Mouse (Mus musculus): ENCODE data around the gene 4930519P11Rik.

The 4930519P11Rik gene

GRCm38 (mm10) chr2:154583906-154584872 is 29.0 kb downstream of the 4930519P11Rik start:
- DNase-seq = peak; percentile 79 to 81

- no peak for DNase-seq
These were observed 31.8 kb downstream of the 4930519P11Rik start for GRCm38 (mm10) chr2:154581421-154581820.

- DNase-seq = no peak
These were observed 32.7 kb downstream of the 4930519P11Rik start for GRCm38 (mm10) chr2:154580586-154580985.

- DNase-seq = no peak
These were observed 35.5 kb downstream of the 4930519P11Rik start for GRCm38 (mm10) chr2:154577744-154578067.

GRCm38 (mm10) chr2:154576876-154577743 is 36.1 kb downstream of the 4930519P11Rik start:
- DNase-seq = no peak

DNA sequence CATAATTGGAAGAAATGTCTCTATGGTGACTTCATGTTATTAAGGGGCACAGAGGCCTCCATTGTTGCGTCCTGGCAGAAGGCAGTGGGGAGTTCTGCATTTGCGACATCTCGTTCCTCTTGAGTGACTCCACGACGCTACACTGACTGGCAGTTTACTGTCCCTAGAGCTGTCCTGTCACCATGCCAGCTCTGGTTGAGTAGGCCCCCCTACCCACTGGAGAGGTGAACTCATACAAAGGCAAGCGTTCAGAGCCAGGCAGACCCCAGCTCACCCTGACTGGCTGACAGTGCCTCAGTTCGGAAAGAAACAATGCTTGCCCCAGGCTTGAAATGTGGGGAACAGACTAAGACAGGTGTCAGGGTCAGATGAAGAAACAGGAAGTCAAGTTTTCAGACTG is 39.0 kb downstream of the 4930519P11Rik start:
- DNase-seq = no peak

DNA sequence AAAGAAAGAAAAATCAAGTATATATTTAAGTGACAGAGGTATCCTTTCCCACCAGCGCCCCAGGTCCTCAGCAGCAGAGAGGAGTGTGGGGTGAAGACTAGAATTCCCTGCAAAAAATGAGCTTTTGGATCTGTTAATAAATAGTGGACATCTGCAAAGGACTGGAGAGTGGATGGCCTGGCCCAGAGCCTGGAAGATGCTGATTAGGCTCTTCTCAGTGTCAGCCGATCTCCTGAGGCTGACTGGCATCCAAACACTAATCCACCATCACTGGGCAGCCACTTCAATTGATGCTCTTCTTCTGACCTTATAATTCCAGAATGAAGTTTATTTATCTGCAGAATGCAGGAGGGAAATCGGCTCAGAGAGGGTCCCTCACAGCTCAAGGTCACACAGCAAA is 40.2 kb downstream of the 4930519P11Rik start:
- DNase-seq = no peak

- no peak for DNase-seq
These were observed 41.3 kb downstream of the 4930519P11Rik start for GRCm38 (mm10) chr2:154571976-154572375.

DNA sequence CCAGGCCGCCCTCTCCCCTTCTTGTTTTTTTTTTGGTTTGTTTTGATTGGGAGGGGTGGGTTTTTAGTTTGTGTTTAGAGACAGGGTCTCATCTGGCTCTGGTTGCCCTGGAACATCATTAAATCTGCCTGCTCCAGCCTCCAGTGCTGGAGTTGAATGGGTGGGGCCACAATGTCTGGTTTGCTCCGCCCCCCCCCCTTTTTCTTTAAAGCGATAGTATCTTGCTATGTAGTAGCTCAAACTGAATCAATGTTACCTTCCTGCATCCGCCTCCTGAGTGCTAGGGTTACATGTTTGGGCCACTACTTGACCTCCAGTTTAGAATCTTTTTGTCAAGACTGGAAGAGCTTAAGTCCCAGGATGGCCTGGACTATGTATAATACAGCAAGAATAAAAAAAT is 42.0 kb downstream of the 4930519P11Rik start:
- no peak for DNase-seq

DNA sequence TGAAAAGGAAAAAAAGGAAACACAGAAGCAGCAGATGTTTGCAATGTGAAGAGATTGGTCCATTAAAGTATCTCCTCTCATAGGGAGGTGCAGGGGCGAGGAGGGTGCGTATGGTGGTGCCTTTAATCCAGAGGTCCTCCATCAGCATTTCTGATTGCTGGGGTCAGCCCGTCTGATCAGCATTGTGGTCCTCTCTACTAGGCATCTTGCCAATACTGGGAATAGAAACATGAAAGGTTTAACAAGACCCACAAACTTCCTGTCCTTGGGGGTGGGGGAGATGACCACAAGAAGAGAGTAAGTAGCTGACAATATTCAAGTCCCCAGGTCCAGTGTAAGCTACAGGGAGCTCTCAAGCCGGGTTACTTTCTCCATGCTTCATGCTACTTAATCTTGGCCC is 42.6 kb downstream of the 4930519P11Rik start:
- DNase-seq = no peak

DNA sequence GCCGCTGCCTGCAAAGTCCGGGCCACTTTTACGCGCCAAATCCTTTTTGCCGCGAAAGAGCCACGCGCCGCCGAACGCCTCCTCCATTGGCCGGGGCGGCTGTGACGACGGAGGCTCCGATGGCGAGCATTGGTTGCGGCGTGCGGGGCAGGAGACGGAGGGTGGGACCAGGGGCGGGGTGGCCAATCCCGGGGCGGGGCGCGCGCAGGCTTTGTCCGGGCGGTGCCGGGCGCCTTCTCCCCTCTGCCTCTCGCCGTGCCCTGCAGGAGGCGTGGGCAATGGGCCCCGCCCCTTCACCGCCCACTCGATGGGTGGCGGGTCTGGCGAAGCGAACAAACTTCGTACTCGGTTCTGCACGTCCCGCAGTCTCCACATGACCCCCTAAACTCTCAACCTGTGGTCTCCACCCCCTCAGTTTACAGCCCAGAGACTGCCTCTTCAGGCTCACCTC is 43.4 kb downstream of the 4930519P11Rik start, which contains the start of gene E2f1:
TSS of gene E2f1 (minus strand) at position 57 of the 451 bp plus-strand sequence.
- peak; percentile 93 to 96 for DNase-seq

- peak in 1 of 2 experiments; percentile 39 for DNase-seq
These were observed 44.0 kb downstream of the 4930519P11Rik start for GRCm38 (mm10) chr2:154569071-154569748.

DNA sequence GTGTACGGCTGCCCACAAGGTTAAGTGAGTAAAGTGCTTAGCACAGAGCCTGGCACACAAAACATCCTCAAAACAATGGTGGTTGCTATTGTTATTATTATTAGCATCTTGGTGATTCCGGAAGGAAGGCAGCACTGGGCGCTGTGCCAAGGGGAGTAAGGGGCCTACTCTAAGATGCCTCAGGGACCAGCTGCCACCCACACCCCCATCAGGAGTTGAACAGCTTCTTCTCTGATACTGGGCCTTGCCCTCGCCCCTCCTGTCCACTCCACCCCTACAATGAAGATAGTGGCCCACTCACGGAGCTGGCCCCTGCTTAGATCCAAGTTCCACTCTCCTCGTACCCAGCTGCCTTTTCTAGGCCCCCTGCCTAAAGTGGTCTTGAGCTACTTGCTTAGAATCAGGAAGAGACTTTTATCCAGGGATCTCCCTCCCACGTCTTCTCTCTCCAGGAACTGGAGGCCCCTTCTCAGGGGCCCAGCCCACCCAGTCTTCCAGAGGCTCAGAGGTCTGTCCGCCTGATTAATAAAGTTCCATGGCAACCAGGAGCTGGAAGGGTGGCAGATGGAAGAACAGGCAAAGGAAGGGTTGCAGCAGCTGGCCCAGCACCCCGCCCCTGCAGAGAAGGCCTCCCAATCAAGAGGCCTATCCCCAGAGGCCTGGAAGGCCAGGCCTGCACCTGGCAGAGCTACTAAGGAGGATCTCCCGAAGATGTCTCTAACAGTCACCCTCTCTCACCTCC is 44.7 kb downstream of the 4930519P11Rik start:
- no peak for DNase-seq

DNA sequence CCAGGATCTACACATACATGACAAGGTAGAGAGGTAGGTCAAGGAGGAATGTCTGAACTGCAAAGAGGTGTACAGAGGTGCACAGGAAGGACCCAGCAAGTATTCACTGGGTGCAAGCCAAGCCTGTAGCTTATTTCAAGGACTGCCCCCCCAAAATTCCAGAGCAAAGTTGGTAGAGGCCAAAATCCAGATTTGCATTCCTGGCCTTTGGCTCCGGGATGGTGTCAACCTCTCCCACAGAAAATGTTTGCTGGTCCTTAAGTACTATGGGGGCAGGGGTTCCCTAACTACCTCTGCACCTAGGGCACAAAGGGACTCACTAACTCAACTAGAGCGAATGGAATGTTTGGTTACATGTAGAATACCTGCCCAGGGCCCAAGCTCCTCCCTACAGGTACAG is 45.5 kb downstream of the 4930519P11Rik start:
- no peak for DNase-seq

DNA sequence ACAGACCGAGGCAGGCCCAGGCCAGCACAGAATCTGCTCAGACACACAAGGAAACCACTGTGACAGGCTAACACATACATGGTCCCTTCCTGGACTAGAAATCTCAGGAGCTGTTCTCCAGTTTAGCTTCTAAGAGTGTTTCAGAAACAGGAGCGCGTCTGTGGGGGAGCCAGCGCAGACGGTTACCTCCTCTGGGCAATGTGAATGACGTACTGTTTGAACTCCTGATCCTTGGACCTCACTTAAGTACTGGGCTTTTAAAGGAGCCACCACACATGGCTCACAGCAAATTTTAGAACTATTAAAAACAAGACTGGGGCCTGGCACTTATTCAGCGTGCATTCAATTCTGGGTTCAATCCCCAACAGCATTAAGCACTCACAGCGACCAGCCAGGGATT is 46.6 kb downstream of the 4930519P11Rik start:
- DNase-seq = no peak

DNA sequence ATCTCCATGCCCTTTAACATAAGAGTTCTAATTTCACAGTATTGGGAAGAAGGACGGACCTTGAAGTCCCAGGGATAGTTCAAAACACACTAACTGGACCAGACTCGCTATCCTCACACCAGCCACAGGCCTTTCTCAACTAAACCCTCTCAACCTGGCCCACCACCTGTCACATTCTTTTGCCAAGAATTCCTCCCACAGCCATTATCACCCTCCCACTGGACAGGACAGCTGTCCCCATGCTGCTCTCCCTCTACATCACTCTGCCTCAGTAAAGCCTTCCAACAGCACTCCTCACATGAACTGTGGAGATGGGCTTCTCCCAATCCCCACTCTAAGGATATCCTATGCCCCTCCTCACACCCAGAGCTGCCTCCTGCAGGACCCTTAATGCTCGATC is 47.7 kb downstream of the 4930519P11Rik start:
- DNase-seq = peak; percentile 83 to 90

DNA sequence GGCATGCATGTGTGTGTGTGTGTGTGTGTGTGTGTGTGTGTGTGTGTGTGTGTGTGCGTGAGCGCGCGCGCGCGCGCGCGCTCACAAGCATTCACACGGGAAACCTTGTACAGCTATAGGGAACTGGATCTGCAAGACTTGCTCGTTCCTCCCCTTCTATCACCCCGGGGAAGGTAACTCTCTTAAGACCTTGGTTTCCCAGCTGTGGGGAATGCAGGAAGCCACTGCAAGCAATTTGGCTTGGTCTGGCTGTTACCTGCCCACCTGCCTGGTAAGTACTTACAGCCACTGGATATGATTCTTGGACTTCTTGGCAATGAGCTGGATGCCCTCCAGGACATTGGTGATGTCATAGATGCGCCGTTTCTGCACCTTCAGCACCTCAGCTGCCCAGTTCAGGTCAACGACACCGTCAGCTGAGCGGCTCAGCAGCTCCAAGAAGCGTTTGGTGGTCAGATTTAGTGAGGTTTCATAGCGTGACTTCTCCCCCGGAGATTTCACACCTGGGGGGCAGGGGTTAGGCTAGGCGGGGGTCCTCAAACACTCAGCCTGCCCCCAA is 49.5 kb downstream of the 4930519P11Rik start:
- no peak for DNase-seq
